Mouse (Mus musculus) right cerebral cortex, postnatal 36 days (tissue): ENCODE results near the gene Zfp524.
"Not testable (repeated sequence)": the region's sequence is repeated elsewhere in the genome, so short reads cannot be mapped to it uniquely, and the experiment has no call there.

Source experiments
- DNase-seq, 2 experiments: peaks; one replicate each; pipeline ENCODE4 v3.0.0; 2022; ENCODE audit warnings: low spot score in 2 of 2, mixed read lengths in 1 of 2

The Zfp524 gene

GRCm38 (mm10) chr7:5014251-5015117 is at the start of gene Zfp524, which contains the start of gene Fiz1:
TSS of gene Zfp524 (plus strand) at chr7:5014415.
TSS of gene Fiz1 (minus strand) at chr7:5014697.
- DNase-seq, result peak; percentile 96

DNA sequence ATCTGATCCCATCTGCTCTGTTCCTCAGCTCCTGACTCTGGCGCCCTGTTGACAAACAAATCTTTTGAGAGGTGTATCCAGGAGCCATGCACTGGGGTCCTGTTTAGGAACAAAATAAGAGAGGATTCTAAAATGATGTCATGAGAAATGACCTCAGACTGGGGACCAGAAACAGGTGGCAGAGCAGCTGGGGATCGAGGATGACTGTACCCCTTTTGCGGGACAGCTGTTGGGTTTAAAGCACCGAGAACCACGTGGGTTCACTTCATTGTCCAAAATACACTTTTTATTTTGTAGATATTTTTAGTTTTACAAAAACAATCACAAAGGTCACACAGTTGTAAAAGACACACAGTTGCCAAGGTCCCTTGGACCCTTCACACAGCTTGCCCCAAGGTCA is 49.2 kb upstream of the Zfp524 start:
- no peak for DNase-seq

- DNase-seq, result no peak
Measured at GRCm38 (mm10) chr7:4971068-4971467, 43.1 kb upstream of the Zfp524 start, which contains the start of gene Sbk3. TSS of gene Sbk3 (minus strand) at chr7:4971168.

GRCm38 (mm10) chr7:4971710-4972109 is 42.5 kb upstream of the Zfp524 start:
- DNase-seq, result no peak

- DNase-seq, result no peak
Measured at GRCm38 (mm10) chr7:4972321-4973047, 41.7 kb upstream of the Zfp524 start.

DNA sequence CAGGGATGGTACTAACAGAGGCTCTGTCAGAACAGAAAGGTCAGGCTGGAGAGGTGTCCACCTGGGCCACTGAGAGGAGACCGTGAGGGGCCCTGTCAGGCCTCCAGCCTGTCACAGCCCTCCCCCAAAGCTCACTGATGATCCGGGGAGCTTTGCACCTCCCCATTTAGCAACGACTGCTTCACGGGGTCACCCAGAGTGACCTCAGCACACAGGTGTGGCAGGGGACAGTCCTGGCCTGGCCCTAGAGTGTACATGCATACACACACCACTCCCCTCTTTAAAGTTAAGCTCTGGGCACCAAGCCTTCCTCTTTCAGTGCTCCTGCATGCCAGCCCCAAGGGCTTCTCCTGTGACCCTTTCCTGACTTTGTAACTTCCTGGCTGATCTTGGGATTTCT is 38.8 kb upstream of the Zfp524 start:
- DNase-seq, result no peak

- no peak for DNase-seq
Measured at GRCm38 (mm10) chr7:4976832-4977231, 37.4 kb upstream of the Zfp524 start.

- no peak for DNase-seq
Measured at GRCm38 (mm10) chr7:4988250-4988649, 26.0 kb upstream of the Zfp524 start.

GRCm38 (mm10) chr7:4993347-4993998 is 20.7 kb upstream of the Zfp524 start:
- no peak for DNase-seq

GRCm38 (mm10) chr7:4993999-4994788 is 20.0 kb upstream of the Zfp524 start:
- no peak for DNase-seq

DNA sequence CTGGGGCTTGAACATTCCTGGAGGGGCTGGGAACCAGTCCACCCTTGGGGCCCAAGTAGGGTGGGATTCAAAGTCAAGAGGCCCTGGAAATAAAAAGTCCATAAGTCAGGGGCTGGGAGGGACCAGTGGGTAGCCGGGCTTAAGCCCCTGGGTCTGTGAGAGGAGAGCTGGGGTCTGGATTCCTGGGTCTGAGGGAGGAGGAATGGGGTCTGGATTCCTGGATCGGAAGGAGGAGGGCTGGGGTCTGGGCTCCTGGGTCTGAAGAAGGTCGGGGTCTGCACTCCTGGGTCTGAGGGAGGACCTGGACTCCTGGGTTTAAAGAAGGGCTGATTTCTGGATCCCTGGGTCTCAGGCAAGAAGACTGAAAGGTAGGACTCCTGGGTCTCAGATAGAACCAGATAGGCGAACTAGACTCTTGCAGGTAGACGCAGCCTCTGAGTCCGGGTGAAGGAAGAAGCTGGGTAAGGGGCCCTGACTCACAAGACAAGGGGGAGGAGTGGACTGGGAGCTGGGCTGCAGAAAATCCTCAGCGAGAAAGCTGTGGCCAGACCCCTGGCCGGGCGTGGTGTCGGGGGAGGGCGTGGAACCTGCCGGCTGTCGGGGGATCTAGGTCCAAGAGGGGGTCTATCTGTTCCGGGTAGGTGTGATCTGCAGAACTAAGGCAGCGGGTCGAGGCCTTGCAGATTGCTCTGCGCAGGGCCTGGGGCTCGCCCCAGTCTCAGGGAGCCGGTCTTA is 18.8 kb upstream of the Zfp524 start:
- DNase-seq, result no peak

DNA sequence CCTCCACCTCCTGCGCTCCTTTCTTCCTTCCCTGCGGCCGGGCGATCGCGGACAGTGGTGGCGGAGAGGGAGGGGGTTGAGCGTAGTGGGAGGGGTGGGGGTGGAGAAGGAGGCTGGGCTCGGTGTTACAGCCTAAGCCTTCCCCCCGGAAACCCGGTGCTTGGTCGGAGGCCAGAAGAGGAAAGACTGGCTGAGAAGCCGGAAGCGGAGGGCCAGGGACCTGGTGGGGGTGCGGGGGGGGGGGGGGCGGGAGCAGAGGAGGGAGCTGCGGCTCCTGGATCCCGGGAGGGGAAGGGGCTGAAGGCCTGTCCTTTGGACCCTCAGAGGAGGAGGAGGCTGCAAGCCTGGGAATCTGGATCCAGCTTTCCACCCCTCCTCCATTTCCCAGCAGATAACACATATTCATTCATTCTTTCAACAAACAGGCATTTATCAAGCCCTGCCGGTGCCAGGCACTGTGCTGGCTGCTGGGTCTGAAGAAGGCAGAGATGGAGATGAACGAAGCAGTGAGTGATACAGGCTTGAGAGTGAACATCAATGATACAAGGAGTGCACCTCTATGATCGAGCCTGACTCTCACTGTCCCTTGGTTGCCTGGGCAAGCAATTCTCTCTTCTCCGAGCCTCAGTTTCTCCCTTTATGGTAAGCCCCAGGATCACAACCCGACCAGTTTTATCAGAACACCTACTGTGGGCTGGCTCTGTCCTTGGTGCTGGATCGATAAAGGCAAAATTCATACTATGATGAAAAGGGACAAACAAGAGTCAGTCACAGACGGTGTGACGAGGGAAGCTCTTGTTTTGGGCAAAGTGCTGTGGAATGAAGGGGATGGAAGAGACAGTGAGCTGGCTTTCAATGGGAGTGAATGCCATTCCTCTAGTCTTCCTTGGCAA is 18.0 kb upstream of the Zfp524 start, which contains the start of gene Zfp579:
Gene Zfp579 (minus strand): TSS at position 156 of the 893 bp plus-strand sequence.
- peak; percentile 84 to 86 for DNase-seq

GRCm38 (mm10) chr7:4996934-4997333 is 17.3 kb upstream of the Zfp524 start:
- no peak for DNase-seq

DNA sequence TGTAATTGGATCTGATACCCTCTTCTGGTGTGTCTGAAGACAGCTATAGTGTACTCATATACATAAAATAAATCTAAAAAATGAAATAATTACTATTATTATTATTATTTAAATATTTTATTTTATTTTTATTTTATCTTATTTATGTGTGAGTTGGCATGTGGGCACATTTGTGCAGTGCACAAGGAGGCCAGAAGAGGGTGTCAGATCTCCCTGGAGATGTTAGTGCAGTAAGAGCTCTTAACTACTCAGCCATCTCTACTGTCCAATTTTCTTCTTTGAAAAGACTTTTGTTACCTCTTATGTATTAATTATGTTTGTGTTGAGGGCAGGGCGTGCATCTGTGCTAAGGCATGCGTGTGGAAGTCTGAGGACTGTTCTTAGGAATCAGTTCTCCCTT is 14.3 kb upstream of the Zfp524 start:
- DNase-seq, result no peak

DNA sequence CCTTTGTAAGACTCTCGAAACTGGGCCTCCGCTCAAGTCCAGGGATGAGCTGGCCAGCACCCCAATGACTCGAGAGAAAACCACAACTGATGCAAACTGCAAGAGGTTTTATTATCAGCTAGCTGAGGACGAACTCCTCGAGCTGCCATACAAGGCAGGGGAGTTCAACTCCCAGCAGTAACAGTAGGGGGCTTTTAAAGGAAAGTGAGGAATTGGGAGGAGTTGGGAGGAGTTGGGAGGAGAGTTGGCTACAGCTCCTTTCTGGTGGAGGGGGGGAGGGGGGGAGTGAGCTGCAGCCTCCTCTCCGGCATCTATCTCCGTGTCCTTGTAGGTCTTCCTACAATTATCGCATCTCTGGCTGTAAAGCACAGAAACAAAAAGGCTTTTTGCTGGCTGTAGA is 11.3 kb upstream of the Zfp524 start:
- not testable (repeated sequence) for DNase-seq

GRCm38 (mm10) chr7:5008229-5008628 is 6.0 kb upstream of the Zfp524 start:
- DNase-seq, result no peak

GRCm38 (mm10) chr7:5012681-5013513 is 1.3 kb upstream of the Zfp524 start:
- DNase-seq, result no peak

- peak; percentile 87 to 89 for DNase-seq
Measured at GRCm38 (mm10) chr7:5015118-5016001, 1.1 kb downstream of the Zfp524 start, which contains the start of gene Gm44973. TSS of gene Gm44973 (plus strand) at chr7:5015496.
